Mouse (Mus musculus): ENCODE measurements around the gene Lrrfip1.

DNA sequence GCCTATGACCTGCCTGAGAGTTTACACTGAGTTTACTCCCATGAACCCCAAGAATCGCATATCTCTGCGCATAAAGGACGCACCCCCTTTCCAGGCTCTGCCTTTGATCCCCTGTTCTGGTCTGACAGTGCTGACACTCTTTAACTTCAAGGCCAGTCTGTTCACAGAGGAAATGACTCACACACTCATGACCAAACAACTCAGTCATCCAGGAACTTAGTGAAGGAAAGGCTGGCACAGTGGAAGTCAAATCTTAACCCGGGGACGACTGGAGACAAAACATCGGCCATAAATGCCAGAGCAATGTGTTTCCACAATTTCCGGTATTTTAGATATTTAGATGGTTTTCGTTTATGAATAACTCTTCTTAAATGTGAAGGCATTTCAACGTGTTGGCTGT lies 25.4 kb downstream of the Lrrfip1 start:
- TF ChIP-seq CTCF (IDR thresholded peaks at IDR 0.05; ENCODE audit: extremely low read depth, insufficient read depth, low read length) (no peak), POLR2A (IDR thresholded peaks at IDR 0.05; ENCODE audit: extremely low read depth, insufficient read depth, low read length) (no peak)
